Mouse (Mus musculus): ENCODE results near the gene Cs.
A peak's percentile ranks its signal among the peaks of the same experiment; 100 is the strongest.

Gene Cs

GRCm38 (mm10) chr10:128401638-128402037 is 64.1 kb downstream of the Cs start:
- no peak for ATAC-seq (ENCODE audit: insufficient number of reproducible peaks, low FRiP score, low TSS enrichment)

- ATAC-seq (ENCODE audit: insufficient number of reproducible peaks, low FRiP score, low TSS enrichment): peak; percentile 60; the same call in 1 of the 2 replicates
These were observed 66.4 kb downstream of the Cs start for GRCm38 (mm10) chr10:128403931-128404330.

GRCm38 (mm10) chr10:128408591-128409535 is 71.3 kb downstream of the Cs start:
- ATAC-seq (ENCODE audit: insufficient number of reproducible peaks, low FRiP score, low TSS enrichment): no peak

GRCm38 (mm10) chr10:128409692-128410559 is 72.4 kb downstream of the Cs start:
- peak; percentile 96 for ATAC-seq (ENCODE audit: insufficient number of reproducible peaks, low FRiP score, low TSS enrichment)

- no peak for ATAC-seq (ENCODE audit: insufficient number of reproducible peaks, low FRiP score, low TSS enrichment)
These were observed 73.0 kb downstream of the Cs start for GRCm38 (mm10) chr10:128410560-128410845.

GRCm38 (mm10) chr10:128411211-128412054 is 73.9 kb downstream of the Cs start, which contains the start of the genes Nabp2 and Rnf41:
Nabp2 (minus strand) TSS chr10:128411492.
Rnf41 (plus strand) TSS chr10:128411657.
- peak; percentile 76 for ATAC-seq (ENCODE audit: insufficient number of reproducible peaks, low FRiP score, low TSS enrichment)

GRCm38 (mm10) chr10:128412055-128412381 is 74.5 kb downstream of the Cs start:
- ATAC-seq (ENCODE audit: insufficient number of reproducible peaks, low FRiP score, low TSS enrichment): no peak
